Mouse (Mus musculus): Measurements from ENCODE around the gene Mmgt2. TPM values are rescaled to one million over a fixed set of nuclear protein-coding genes. Genes with fewer than 3 reads are reported as not detected.
"Not testable (repeated sequence)": the region's sequence is repeated elsewhere in the genome, so short reads cannot be mapped to it uniquely, and the experiment has no call there.

Mmgt2 gene
- total RNA-seq, 2 experiments from 2014 or later = 23.2 to 28.2 TPM

GRCm38 (mm10) chr11:62645732-62646494 lies 2.6 kb upstream of the Mmgt2 start:
- DNase-seq = peak; percentile 68

DNA sequence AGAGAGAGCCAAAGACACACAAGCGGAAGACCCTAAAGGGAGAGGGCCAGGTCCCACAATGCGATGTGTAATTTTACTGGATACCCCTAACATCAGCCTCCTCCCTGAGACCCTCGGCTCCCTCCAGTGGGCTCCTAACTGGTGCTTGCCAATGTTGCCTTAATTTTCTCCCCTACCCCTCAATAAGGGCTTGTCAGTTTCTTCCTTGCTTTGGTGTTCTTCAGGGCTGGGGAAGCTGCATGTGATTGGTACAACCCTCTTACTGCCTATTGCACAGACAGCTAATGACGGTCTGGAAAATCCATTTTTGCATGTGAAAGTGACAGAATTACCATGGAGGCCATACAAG lies 2.0 kb upstream of the Mmgt2 start:
- no peak for DNase-seq

DNA sequence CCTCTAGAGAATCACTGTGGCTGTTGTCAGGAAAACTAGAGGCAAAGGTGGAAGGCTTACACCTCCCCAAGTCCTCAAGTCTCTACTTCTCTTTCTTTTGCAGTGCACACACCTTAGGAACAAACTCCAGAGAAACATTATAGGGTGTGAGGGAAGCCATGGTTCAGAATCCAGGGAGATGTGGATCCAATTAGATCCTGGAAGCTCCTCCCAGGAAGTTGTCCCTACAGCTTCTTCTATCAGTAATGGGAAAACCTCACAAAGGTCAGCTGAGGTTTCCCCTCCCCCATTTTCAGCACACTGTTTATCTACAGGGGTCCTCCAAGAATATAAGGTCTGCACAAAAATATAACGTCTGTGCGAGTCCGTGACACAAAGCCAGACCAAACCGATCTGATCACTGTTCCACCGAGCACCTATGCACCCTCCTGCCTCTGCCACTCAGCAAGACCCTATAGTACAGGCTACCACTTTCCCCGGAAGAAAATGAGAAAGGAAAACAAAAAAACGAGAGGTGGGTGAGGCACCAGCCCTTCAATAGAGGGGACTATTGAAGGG lies 1.4 kb upstream of the Mmgt2 start:
- no peak for DNase-seq

DNA sequence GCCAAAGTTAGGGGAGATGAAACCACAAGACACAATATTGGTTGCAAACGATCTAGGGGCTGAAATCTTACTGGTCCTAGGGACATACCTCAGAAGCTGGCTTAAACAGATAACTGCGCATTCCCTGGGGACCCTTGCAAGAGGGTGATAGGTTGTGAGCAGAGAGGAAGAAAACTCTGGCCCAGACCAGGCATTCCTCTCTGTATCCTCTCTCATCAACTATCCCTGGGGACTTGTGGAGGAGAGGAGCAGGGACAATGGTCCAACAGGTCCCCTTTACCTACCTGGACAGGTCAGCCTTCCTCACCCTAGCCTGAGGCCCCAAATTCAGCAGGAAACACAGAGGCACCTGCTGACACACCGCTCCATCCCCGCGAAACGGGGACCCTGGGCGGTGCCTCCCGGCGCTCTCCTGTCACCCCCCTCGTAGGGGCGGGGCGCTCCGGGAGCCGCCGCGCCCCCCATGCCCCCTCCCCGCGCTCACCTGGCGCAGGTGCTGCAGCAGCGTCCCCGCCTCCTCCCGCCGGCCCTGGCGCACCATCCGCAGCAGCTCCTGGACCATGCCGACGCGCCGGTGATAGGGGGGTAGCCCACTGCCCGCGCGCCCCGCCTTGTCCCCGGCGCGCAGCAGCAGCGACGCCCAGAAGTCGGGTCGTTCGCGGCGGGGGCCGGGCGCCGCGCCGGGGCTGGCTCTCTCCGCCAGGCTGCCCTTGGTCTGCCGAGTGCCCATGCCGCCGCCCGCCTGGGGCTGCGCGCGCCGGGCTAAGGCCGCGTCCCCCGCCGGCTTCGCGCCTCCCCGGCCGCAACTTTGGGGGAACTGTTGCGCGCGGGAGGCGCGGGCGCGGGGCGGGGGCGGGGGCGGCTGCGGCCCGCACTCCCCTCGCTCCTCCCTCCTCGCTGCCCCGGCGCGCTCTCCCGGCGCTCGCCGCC lies 538 bp upstream of the Mmgt2 start, which contains the start of gene Lrrc75a:
Lrrc75a (minus strand) TSS at position 863 of the 930 bp plus-strand sequence.
- peak; percentile 59 for DNase-seq

DNA sequence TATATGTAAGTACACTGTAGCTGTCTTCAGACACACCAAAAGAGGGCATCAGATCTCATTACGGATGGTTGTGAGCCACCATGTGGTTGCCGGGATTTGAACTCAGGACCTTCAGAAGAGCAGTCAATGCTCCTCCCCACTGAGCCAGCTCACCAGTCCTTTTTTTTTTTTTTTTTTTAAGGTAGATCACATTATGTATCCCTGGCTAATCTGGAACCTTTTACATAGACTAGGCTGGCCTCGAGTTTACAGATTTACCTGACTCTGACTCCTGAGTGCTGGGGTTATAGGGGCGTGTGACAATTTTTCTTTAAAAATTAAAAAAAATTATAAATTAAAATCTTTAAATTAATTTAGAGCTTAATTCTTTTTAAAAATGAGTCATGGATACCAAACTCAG lies 1.3 kb downstream of the Mmgt2 start:
- DNase-seq = not testable (repeated sequence)

DNA sequence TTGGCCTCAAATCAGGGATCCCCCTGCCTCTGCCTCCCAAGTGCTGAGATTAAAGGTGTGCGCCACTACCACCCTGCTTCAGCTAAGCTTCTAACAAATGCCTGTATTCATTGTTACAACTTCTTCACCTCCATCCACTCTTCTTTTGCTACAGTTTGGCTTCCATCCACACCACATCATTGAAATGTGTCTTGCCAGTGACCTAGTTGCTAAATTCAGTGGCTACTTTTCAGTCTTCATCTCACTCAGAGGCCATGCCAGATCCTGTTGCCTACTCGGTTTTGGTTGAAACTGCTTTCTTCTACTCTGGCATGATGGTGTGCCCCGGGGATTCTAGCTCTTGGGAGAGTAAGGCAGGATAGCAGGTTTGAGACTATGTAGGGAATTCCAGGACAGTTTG lies 3.1 kb downstream of the Mmgt2 start:
- no peak for DNase-seq

GRCm38 (mm10) chr11:62652080-62652479 lies 3.6 kb downstream of the Mmgt2 start:
- no peak for DNase-seq

DNA sequence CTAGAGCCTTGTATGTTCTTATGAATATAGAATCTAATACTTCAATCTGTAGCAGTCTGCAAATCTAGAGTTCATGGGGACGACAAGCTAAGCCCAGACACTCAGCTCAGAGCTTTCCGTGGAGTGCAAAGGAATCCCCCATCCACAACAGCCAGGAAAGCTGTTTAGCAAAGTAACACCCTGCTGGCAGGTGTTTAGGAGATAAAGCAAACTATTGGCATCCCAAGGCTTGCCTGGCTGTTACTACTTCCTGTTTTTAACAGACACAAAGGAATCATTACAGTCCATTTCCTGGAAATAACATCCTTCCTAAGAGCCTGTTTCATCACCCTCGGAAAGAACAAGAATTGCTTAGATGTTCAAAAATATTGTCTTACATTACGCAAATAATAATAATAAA lies 12.4 kb downstream of the Mmgt2 start:
- DNase-seq = no peak

GRCm38 (mm10) chr11:62664250-62664649 lies 15.8 kb downstream of the Mmgt2 start:
- no peak for DNase-seq

DNA sequence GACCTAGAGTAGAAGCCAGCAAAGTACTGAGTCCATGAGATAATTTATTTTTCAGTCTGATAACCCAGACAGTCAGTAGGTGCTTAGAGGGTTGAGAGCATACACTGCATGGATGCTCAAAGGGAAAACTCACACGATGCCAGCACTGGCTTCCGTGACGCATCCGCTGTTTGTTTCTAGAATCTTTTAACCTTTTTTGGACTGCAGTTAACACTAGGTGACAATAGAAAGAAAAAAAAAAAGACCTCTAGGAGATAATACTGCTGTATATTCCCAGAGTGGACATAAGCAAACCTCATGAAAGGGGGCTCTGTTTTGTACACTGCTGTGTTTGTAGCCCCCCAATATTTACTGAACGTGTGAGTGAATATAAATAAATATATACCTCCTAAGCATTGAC lies 20.5 kb downstream of the Mmgt2 start:
- no peak for DNase-seq

GRCm38 (mm10) chr11:62669471-62669870 lies 21.0 kb downstream of the Mmgt2 start:
- no peak for DNase-seq

- no peak for DNase-seq
Observed at GRCm38 (mm10) chr11:62670006-62670405, 21.5 kb downstream of the Mmgt2 start.

- DNase-seq = peak; percentile 76
Observed at GRCm38 (mm10) chr11:62675480-62676289, 27.2 kb downstream of the Mmgt2 start.

GRCm38 (mm10) chr11:62676290-62676596 lies 27.8 kb downstream of the Mmgt2 start:
- no peak for DNase-seq

DNA sequence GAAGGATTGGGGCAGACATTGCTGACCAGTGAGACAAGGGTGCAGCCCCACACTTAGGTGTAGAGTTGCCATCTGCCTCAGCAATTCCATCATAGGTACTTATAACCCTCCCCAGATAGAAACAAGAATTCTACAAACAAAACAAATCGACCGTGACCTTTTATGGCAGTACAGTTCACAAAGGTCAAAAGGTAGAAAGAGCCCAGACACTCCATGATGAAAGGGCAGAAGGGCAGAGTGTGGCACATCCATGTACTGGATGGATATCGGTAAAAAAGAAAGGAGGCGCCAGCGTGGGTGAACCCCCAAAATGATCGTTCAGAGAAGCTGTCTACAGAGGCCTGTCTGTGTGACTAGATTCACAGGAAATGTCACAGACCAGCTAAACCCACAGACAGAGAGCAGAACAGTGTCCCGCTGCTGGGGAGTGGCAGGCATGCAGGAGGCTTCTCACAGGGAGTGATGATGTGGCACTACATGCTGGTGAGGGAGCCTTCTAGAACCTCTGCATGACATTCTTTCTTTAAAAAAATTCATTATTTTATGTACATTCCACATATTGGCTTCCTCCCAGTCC lies 30.4 kb downstream of the Mmgt2 start:
- DNase-seq = no peak

DNA sequence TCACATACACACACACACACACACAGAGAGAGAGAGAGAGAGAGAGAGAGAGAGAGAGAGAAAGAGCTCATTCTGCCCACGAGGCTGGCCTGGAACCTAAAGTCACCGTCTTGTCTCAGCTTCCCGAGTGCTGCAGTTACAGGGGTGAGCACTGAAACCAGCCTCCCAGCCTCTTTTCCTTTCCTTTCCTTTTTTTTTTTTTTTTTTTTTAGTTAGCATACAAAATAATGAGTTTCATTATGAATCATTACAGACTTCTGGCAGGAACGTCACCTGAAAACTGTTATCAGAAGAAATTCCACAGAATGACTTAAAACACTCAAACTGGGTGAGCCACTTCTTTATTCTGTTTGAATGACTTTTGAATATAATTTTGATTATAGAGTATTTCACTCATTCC lies 31.5 kb downstream of the Mmgt2 start:
- DNase-seq = no peak

GRCm38 (mm10) chr11:62691592-62691991 lies 43.1 kb downstream of the Mmgt2 start:
- no peak for DNase-seq

GRCm38 (mm10) chr11:62693299-62694184 lies 45.1 kb downstream of the Mmgt2 start:
- peak; percentile 63 for DNase-seq

DNA sequence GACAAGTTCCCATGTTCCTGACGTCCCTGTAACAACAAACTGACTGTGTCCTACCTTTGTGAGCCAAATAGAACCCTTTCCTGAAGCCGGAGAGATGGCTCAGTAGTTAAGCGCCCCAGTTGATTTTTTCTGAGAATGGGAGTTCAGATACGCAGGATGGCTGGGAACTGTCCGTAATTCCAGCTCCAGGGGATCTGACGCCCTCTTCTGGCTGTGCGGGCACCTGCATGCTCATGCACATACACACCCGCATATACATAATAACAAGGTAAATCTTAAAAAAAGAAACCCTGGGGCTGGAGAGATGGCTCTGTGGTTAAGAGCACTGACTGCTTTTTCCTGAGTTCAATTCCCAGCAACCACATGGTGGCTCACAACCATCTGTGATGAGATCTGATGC lies 46.7 kb downstream of the Mmgt2 start:
- no peak for DNase-seq

GRCm38 (mm10) chr11:62699749-62700148 lies 51.3 kb downstream of the Mmgt2 start:
- DNase-seq = no peak

DNA sequence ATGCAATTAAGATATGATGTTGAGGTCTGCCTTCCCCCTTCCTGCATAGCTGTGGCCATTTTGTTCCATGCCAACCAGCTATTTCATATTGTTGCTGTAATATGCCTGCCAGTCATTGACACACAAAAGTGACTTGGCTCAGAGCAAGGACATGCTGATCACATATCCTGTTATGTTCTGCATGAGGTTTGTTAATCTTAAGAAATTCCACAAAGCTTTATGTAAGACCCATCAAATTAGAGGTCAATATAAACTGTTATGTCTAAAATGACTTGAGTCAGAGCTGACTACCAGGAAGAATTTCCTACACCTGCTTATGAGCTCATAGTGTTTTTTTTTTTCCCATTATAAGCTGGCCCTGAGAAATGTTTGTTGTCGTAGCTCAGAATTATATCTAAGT lies 52.8 kb downstream of the Mmgt2 start:
- DNase-seq = no peak

Measured in adrenal gland, postnatal 10 days (tissue).